25 mouse cellular contexts compared by ENCODE assay signal in the genomic region with DNA sequence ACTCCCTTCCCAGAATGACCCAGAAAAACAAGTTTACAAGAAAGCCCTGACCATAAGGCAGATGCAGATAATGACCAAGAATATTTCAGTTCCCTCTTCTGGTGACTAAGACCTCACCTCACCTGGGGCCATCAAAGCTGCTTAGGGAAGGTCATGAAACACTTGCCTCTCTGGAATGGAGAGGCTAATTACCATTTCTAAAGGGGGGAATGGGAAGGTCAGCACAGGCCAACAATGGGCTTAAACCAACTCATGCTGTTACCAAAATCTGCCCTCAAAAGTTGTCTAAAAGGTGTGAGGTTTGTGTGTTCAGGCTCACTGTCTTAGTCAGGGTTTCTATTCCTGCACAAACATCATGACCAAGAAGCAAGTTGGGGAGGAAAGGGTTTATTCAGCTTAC.
A peak's percentile ranks its signal among the peaks of the same experiment; 100 is the strongest.
DNase-seq lines count a peak whose midpoint lies in the region; TF ChIP-seq lines count a peak whose summit lies in the region.
"Had no signal": no experiment of that assay in that cellular context is flagged by ENCODE, and none has a peak within 500 bp of the region (broad histone marks: within the 10 kb centered on the region; RNA-seq: fewer than 3 reads in every experiment).

No protein-coding gene starts in this region.

- no peak overlapping the region for H3K9ac ChIP-seq in liver, adult 2 months (ENCODE audit: low read depth, low read length)
- H3K9ac ChIP-seq: embryonic facial prominence, embryonic 13.5 days; embryonic facial prominence, embryonic 15.5 days; forebrain, embryonic 12.5 days had no signal

- DNase-seq in liver, adult 2 months (ENCODE audit: extremely low read depth, low read depth, low spot score), result no peak
- no peak for DNase-seq in liver
- DNase-seq in R1 (ENCODE audit: low read depth, low spot score), result peak; percentile 78
- peak; percentile 62 for DNase-seq in ZHBTc4 (ENCODE audit: low read depth, low spot score)
- DNase-seq in spleen, adult 12 weeks (ENCODE audit: low spot score), result no peak
- no peak for DNase-seq in thymus, adult 18-20 months
- DNase-seq: adrenal gland, adult 2 months; adrenal gland, postnatal 10 days; adrenal gland, postnatal 25 days; B cell, adult 2 months; cerebellum, adult 11 months; cerebellum, adult 18-20 months; cerebellum, adult 8-10 months; cerebellum, adult 9-11 months; cerebellum, postnatal 14 days; cerebellum, postnatal 36 days; embryo, embryonic 11 days had no signal

- H3K36me3 ChIP-seq in liver, adult 2 months (ENCODE audit: control insufficient read depth, insufficient read depth, low read length), result no peaks in the 10 kb centered on the region
- H3K36me3 ChIP-seq: embryonic facial prominence, embryonic 13.5 days; embryonic facial prominence, embryonic 15.5 days; forebrain, embryonic 10.5 days; forebrain, embryonic 12.5 days; G1E had no signal

- H3K4me1 ChIP-seq in liver, adult 2 months (ENCODE audit: control insufficient read depth, insufficient read depth, low read length), result peaks cover 4% of the 10 kb centered on the region
- H3K4me1 ChIP-seq: embryonic facial prominence, embryonic 13.5 days; embryonic facial prominence, embryonic 15.5 days; forebrain, embryonic 10.5 days; forebrain, embryonic 12.5 days had no signal

- H3K4me3 ChIP-seq in liver, adult 2 months (ENCODE audit: insufficient read depth, low read depth, low read length), result no peak overlapping the region
- H3K4me3 ChIP-seq: embryonic facial prominence, embryonic 13.5 days; embryonic facial prominence, embryonic 15.5 days; erythroblast, embryonic 14.5 days; forebrain, embryonic 10.5 days; forebrain, embryonic 12.5 days had no signal

- H3K27ac ChIP-seq in liver, adult 2 months (replicated peaks; ENCODE audit: insufficient read depth, low read depth, low read length), result 0 out of 2 replicates have a peak overlapping the region, but pooled peaks have one; percentile 29
- H3K27ac ChIP-seq: embryonic facial prominence, embryonic 13.5 days; embryonic facial prominence, embryonic 15.5 days; forebrain, embryonic 10.5 days; forebrain, embryonic 12.5 days had no signal

- H3K79me2 ChIP-seq in liver, adult 2 months (ENCODE audit: control insufficient read depth, insufficient read depth, low read length), result no peaks in the 10 kb centered on the region

- no peak for TF ChIP-seq POLR2A in liver, adult 2 months (IDR thresholded peaks at IDR 0.05; ENCODE audit: extremely low read depth, insufficient read depth, low read length)

- no peak for TF ChIP-seq CTCF in liver, adult 2 months (IDR thresholded peaks at IDR 0.05; ENCODE audit: low read depth, low read length)

- no peaks in the 10 kb centered on the region for H3K27me3 ChIP-seq in liver, adult 2 months (ENCODE audit: control insufficient read depth, insufficient read depth, low read length)
- H3K27me3 ChIP-seq: CH12.LX; embryonic facial prominence, embryonic 13.5 days; embryonic facial prominence, embryonic 15.5 days; forebrain, embryonic 12.5 days; Patski had no signal

Comparison
In these comparisons a context has a peak if more than half of its experiments do, and no peak if none do; other contexts are left out.
1. DNase-seq: peak in R1 (single experiment) and ZHBTc4 (single experiment); none in liver, adult 2 months (single experiment), liver (single experiment), spleen, adult 12 weeks (single experiment) and thymus, adult 18-20 months (0 of 2).